Mouse (Mus musculus) NIH3T3 (cell line): Measurements from ENCODE around the gene Ccdc181.

ENCODE experiments used
- DNase-seq: peaks from one replicate; pipeline ENCODE4 v3.0.0-alpha.2; 2012; ENCODE audit warnings: low read depth

Ccdc181 gene

DNA sequence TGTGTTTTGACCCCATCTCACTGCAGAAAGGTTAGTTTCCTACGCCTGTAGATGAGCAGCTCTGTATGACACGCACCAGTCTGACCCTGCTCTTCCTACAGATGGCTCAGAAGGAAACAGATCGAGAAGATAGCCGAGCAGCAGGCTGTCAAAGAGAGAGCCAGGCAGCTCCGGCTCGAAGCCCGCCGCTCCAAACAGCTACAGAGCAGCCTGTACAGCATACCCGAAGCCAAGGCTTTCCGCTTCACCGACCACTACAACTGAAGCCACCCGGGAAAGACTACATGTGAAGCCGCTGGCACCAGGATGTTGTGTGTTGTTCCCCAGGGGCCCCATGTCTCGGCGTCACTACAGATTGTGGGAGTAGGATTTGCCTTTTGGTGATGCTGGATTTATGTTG is 12.0 kb downstream of the Ccdc181 start:
- DNase-seq, result no peak

- DNase-seq, result peak; percentile 68
Observed at GRCm38 (mm10) chr1:164292040-164292439, 16.7 kb downstream of the Ccdc181 start.

GRCm38 (mm10) chr1:164294071-164294470 is 18.7 kb downstream of the Ccdc181 start:
- DNase-seq, result no peak

DNA sequence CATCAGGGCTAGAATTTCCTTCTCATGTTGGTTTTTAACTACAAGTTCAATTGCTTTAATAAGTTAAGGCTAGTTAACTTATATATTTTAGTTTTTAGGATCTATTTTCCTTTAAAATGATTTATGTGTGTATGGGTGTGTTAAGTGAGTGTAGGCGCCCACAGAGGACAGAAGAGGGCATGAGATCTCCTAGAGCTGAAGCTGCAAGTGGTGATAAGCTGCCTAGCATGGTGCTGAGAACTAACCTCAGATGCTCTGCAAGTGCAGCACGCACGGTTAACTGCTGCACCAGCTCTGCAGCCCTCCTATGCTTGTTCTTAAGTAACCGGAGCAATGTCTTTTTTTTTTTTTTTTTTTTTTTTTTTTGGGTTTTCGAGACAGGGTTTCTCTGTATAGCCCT is 21.1 kb downstream of the Ccdc181 start:
- DNase-seq, result no peak

- DNase-seq, result no peak
Observed at GRCm38 (mm10) chr1:164301949-164302348, 26.6 kb downstream of the Ccdc181 start.

GRCm38 (mm10) chr1:164303821-164304220 is 28.4 kb downstream of the Ccdc181 start, which contains the start of gene Nme7:
Gene Nme7, plus strand, starts transcription at chr1:164304121.
- no peak for DNase-seq

DNA sequence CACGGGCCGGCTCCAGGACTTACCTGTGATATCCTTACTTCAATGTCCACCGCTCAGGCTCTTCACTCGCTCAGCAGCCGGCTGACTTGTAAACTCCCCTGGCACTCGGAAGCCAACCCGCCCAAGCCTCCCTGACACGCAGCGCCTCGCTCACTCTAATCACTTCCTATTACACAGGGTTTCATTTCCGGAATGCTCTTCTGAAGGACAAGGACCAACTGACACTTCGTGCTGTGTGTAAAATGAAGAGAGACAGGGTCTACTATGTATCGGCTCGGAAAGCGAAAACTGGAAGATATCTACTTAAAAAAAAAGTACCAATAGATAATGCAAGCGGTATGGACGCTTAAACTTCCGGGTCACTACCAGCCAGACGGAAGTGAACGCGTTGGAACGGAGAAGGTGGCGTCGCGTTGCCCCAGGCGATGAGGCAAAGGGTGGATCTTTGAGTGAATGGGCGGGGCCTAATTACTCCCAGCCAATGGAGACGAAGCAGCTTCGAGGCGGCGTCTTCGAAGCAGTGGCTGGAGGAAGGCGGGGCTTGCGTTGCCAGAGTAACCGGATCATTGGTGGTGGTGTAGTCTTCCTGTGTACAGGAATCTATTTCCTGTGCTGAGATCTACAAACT is 31.9 kb downstream of the Ccdc181 start, which contains the start of gene Blzf1:
Gene Blzf1, minus strand, starts transcription at position 366 of the 628 bp plus-strand sequence.
- DNase-seq, result peak; percentile 100

DNA sequence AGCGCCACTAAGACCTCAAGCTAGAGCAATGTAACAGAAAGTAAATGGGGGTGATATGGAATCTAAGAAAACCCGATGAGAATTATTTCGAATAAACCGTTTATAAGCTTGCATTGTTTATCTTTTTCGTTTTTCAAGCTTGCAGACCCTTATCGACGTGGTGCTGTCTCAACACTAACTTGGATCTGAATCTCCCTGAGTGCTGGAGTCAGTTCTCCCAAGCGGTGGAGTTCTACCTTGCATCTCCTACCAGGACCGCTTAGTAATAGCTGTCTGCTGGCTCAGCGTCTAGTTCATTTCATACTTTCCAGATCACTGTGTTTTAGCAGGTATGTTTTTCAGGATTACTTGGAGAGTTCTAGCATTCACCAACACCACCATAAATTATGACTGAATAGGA is 32.5 kb downstream of the Ccdc181 start:
- peak; percentile 40 for DNase-seq

GRCm38 (mm10) chr1:164314085-164314484 is 38.7 kb downstream of the Ccdc181 start:
- DNase-seq, result no peak

GRCm38 (mm10) chr1:164315266-164315665 is 39.9 kb downstream of the Ccdc181 start:
- peak; percentile 46 for DNase-seq

- peak; percentile 89 for DNase-seq
Observed at GRCm38 (mm10) chr1:164316697-164317096, 41.3 kb downstream of the Ccdc181 start.

DNA sequence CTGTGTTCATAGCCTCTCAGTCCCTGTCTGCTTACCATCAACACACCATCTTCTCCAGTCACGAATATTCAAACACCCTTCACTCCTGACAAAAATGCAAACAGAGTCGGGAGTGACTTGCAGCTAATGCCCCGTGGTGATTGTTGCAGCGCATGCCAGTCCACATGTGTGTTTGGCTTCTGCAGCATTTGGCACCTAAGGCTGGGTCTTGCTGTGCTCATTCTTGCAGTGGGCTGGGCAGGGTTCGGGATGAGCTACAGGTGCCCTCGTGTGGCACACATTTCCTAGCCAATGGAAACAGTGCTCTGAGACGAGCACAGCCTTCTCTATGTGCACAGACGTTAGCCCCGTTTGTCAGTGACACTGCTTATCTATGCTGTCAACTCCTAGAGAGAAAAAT is 41.9 kb downstream of the Ccdc181 start:
- no peak for DNase-seq

DNA sequence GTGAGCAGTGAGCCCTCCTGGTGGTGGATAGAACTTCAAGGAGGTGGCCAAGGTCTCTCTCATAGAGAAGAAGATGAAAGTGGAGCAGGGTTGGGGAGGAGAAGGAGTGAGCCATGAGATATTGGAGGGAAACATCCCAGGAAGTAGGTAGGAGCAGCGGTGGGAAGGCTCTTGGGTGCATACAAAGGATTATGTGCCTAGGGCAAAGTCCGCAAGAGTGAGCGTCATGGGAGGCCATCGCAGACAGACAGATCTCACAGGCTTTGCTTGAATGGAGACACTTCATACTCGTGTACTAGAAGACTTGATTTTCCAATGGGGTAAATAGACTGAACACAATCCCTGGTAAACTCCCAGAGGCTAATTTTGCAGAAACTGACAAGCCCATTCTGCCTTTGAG is 43.1 kb downstream of the Ccdc181 start:
- DNase-seq, result no peak

DNA sequence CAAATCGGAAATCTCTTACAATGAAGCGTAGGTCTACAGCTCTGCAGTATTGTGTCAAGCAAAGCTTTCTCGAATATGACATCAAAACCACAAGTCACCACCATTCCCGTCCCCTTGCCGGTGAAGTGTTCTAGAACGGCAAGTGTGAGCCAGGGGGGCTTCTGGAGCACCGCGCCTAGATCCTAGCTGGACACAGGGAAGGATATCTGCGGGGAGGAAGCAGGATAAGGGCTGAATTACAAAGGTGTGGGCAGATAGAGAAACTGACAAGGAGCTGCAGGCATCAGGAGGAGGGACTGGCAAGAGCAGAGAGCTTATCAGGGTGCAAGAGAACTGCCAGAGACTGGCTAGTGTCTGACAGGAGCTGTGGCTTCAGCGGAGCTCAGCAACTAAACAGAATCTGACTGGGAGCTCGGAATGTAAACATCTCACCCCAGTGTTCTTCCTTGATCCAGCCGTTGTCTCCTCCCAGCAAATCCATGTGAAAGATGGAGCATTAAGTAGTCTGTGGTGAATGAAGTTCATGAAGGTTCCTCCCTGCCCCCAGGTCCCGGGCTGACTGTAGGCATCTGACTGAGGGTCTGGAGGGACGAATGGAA is 44.3 kb downstream of the Ccdc181 start:
- DNase-seq, result no peak

- no peak for DNase-seq
Observed at GRCm38 (mm10) chr1:164320731-164321130, 45.3 kb downstream of the Ccdc181 start.

DNA sequence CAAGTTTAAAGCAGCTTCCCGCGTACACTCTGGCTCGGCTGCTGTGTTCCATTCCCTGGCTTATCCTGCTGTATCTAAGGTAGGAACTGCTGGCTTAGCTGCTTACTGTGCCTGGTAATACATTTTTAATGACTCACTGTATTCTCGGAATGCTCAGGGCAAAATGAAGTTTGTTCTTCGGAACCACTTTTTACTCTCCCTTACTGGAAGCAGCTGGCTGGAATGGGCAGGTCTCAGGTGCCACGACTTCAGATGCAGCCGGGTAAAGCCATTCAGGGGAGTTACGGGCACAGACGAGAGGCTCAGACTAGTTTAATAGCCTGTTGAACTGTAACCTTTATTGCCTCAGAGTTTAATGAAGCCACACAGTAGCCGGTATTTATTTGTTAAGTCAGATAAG is 46.0 kb downstream of the Ccdc181 start:
- DNase-seq, result peak; percentile 30

GRCm38 (mm10) chr1:164322987-164323650 is 47.7 kb downstream of the Ccdc181 start:
- DNase-seq, result peak; percentile 27

GRCm38 (mm10) chr1:164324221-164324620 is 48.8 kb downstream of the Ccdc181 start:
- no peak for DNase-seq

- DNase-seq, result no peak
Observed at GRCm38 (mm10) chr1:164324878-164325277, 49.5 kb downstream of the Ccdc181 start.

GRCm38 (mm10) chr1:164326600-164327155 is 51.3 kb downstream of the Ccdc181 start:
- peak; percentile 41 for DNase-seq

DNA sequence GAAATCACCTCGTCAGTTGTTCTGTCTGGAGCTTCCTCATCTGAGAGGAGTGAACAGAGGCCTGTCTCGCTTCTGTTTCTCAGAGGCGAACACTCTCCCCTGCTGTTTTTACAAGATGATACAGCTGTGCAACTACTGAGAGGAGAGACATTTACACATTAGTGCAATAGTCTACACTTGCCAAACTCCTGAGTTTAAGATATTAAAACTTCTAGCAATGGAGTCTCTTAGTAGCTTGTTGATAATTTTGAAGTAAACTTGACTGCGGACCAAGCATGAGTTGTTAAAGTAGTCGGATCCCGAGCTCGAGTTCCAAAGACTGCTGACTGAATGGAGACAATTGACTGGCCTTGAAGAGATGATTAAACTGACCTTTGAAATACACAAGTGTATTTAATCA is 52.4 kb downstream of the Ccdc181 start:
- no peak for DNase-seq

DNA sequence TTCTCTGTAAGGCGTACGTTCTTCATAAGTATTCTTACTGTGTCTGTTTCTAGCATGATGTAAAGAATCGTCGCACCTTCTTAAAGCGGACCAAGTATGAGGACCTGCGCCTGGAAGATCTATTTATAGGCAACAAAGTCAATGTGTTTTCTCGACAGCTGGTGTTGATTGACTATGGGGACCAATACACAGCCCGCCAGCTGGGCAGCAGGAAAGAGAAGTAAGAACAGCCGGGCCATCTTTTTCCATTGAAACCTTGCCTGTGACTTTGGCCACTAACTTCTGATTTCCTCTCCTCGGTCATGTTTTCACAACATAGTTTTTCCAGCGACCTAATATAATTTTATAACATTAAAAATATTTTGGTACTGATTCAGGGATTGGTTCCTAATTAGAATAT is 57.2 kb downstream of the Ccdc181 start:
- no peak for DNase-seq

GRCm38 (mm10) chr1:164335435-164335834 is 60.0 kb downstream of the Ccdc181 start:
- DNase-seq, result no peak
